Mouse (Mus musculus) midbrain, postnatal 0 days (tissue): ENCODE data around the gene Lrrc2. TPM values are rescaled to one million over a fixed set of nuclear protein-coding genes. Genes with fewer than 3 reads are reported as not detected.

Experiments used
- ATAC-seq: fragments of 200-750 bp; cut with Nextera tagmentation; 2 replicates; pipeline ENCODE4 v1.8.0; 2017; ENCODE audit warnings: moderate number of reproducible peaks, mild to moderate bottlenecking, moderate TSS enrichment, moderate library complexity; ENCODE audit not compliant: low FRiP score
- DNase-seq: peaks from one replicate; pipeline ENCODE4 v3.0.0-alpha.2; 2015; ENCODE audit warnings: low spot score
- H3K27ac ChIP-seq: fragments of 300-500 bp; sonication (generic); 2 replicates; pipeline ENCODE4 v1.5.1; 2014; ENCODE audit warnings: low read depth, mild to moderate bottlenecking, low read length, mixed read lengths
- H3K27me3 ChIP-seq: fragments of 300-500 bp; sonication (generic); 2 replicates; pipeline ENCODE4 v1.6.1; 2014; ENCODE audit warnings: low read length, control low read depth, mixed read lengths; ENCODE audit not compliant: insufficient read depth
- H3K36me3 ChIP-seq: fragments of 300-500 bp; sonication (generic); 2 replicates; pipeline ENCODE4 v1.6.1; 2014; ENCODE audit warnings: low read length, control low read depth, mixed read lengths; ENCODE audit not compliant: insufficient read depth
- H3K4me1 ChIP-seq: fragments of 300-500 bp; sonication (generic); 2 replicates; pipeline ENCODE4 v1.6.1; 2014; ENCODE audit warnings: mild to moderate bottlenecking, control low read depth, antibody characterized with exemption, low read length, mixed read lengths; ENCODE audit not compliant: insufficient read depth
- H3K4me2 ChIP-seq: fragments of 300-500 bp; sonication (generic); 2 replicates; pipeline ENCODE4 v1.6.1; 2014; ENCODE audit warnings: low read depth, mild to moderate bottlenecking, low read length, mixed read lengths; ENCODE audit not compliant: poor library complexity, severe bottlenecking
- H3K4me3 ChIP-seq: fragments of 300-500 bp; sonication (generic); 2 replicates; pipeline ENCODE4 v1.5.1; 2014; ENCODE audit warnings: low read depth, mild to moderate bottlenecking, low read length, moderate library complexity
- H3K9ac ChIP-seq: fragments of 300-500 bp; sonication (generic); replicated peaks from 2 replicates; pipeline ENCODE4 v1.6.1; 2014; ENCODE audit warnings: mild to moderate bottlenecking, low read length, moderate library complexity, mixed read lengths; ENCODE audit not compliant: poor library complexity, severe bottlenecking
- H3K9me3 ChIP-seq: fragments of 300-500 bp; sonication (generic); 2 replicates; pipeline ENCODE4 v1.6.1; 2016; ENCODE audit warnings: low read length, control low read depth
- CTCF ChIP-seq: IDR thresholded peaks from 2 replicates; pipeline ENCODE4 v1.5.1; 2016; ENCODE audit warnings: antibody characterized with exemption, mild to moderate bottlenecking
- WGBS: fragments of 180-500 bp; shearing (Covaris S2); extraction: QIAGEN DNeasy Blood & Tissue Kit; methylation state at CpG from one replicate; pipeline ENCODE4 v1.1.7; 2014; 5-methylcytosine and 5-hydroxymethylcytosine counted together
- polyA plus RNA-seq: library from polyadenylated mRNA; unstranded; fragments of >200 nt; fragmentation: Nextera tagmentation; extraction: Ambion mirVana; gene quantifications from 2 replicates; pipeline ENCODE4 v1.2.1, GENCODE M21; 2015
- total RNA-seq: library from RNA; depleted of rRNA; stranded (reverse); fragments of >200 nt; gene quantifications from 2 replicates; pipeline ENCODE4 v1.2.3, GENCODE M21; 2014

Gene Lrrc2
- total and polyA plus RNA-seq, 2 experiments from 2014 or later, result 0.93 to 1.1 TPM

DNA sequence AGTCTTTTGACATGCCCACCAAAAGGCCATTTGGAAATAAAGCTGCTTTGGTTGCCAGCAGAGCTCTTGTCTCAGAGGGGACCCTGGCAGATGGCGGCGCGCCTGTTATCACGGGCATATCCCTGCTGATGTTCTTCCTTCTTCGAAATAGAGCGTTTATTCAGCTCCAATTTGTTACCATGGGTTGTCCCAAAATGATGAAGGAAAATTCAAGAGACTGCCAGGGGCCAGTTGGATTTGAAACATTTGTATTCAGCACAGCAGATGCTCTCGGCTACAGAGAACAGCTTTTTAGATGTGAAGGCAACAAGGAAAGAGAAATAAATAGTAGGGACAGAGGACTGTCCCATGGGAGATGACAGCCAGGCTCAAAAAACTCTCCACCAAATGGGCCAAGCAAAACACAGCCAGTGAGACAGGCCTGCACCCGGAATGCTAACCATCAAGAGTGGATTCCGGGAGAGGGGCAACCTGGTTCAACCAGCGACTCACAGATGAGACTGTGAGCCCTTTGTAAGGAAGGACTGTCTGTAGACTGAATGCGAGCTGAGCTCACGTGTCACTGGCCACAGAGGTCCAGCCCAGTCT is 17.4 kb upstream of the Lrrc2 start:
- H3K4me3 ChIP-seq, result no peak overlapping the region
- no peak for TF ChIP-seq CTCF
- ATAC-seq (peak; percentile 78), DNase-seq (peak; percentile 83)
- WGBS, result 53% methylated on average over 12 of the region's 12 CpGs
- no peaks in the 10 kb centered on the region for H3K9me3 ChIP-seq
- no peak overlapping the region for H3K4me2 ChIP-seq
- 0 out of 2 replicates have a peak, but pooled peaks cover 3% of the 10 kb centered on the region for H3K4me1 ChIP-seq
- H3K27me3 ChIP-seq, result no peaks in the 10 kb centered on the region
- no peak overlapping the region for H3K9ac ChIP-seq
- H3K27ac ChIP-seq, result peak overlapping the region; percentile 51
- no peaks in the 10 kb centered on the region for H3K36me3 ChIP-seq

GRCm38 (mm10) chr9:110935941-110936340 is 15.4 kb upstream of the Lrrc2 start:
- WGBS, result 81% methylated on average over 7 of the region's 7 CpGs
- no peak for TF ChIP-seq CTCF
- H3K4me2 ChIP-seq, result no peak overlapping the region

GRCm38 (mm10) chr9:110937506-110938490 is 13.5 kb upstream of the Lrrc2 start:
- no peak for DNase-seq
- H3K9ac ChIP-seq, result no peak overlapping the region
- no peak overlapping the region for H3K4me3 ChIP-seq
- H3K4me1 ChIP-seq, result 0 out of 2 replicates have a peak, but pooled peaks cover 3% of the 10 kb centered on the region
- no peaks in the 10 kb centered on the region for H3K36me3 ChIP-seq
- no peak for TF ChIP-seq CTCF
- H3K4me2 ChIP-seq, result no peak overlapping the region
- WGBS, result 68% methylated on average over 12 of the region's 12 CpGs
- ATAC-seq, result no peak
- H3K9me3 ChIP-seq, result no peaks in the 10 kb centered on the region
- no peak overlapping the region for H3K27ac ChIP-seq
- H3K27me3 ChIP-seq, result no peaks in the 10 kb centered on the region

More at GRCm38 (mm10) chr9:110935941-110936340, 15.4 kb upstream of the Lrrc2 start:
- Histone ChIP-seq H3K4me1 (0 out of 2 replicates have a peak, but pooled peaks cover 3% of the 10 kb centered on the region), H3K9me3 (no peaks in the 10 kb centered on the region), H3K4me3 (no peak overlapping the region), H3K36me3 (no peaks in the 10 kb centered on the region), H3K9ac (no peak overlapping the region), H3K27me3 (no peaks in the 10 kb centered on the region), H3K27ac (no peak overlapping the region)
- DNase-seq (no peak), ATAC-seq (no peak)

DNA sequence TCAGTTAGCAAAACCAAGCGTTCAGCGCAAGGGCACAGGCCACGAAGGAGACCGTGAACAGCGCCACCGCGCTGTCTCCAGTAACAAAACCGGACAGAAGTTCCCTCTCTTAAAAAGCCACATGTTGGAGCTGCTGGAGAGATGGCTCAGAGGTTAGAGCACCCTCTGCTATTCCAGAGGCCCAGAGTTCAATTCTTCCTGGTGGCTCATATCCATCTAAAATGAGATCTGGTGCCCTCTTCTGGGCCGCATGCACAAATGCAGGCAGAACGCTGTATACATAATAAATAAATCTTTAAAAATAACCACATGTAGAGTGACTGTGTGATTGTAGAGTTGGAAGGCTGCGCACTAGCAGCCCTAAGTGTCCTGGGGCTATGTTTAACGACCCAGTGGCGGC is 7.1 kb upstream of the Lrrc2 start:
- no peaks in the 10 kb centered on the region for H3K36me3 ChIP-seq
- H3K27me3 ChIP-seq, result peaks cover 10% of the 10 kb centered on the region; the same call in 1 of the 2 replicates
- no peak overlapping the region for H3K4me2 ChIP-seq
- DNase-seq, result peak; percentile 40
- H3K9me3 ChIP-seq, result no peaks in the 10 kb centered on the region
- WGBS, result 40% methylated on average over 13 of the region's 13 CpGs
- H3K9ac ChIP-seq, result no peak overlapping the region
- peak; percentile 70 for TF ChIP-seq CTCF
- no peak for ATAC-seq
- no peaks in the 10 kb centered on the region for H3K4me1 ChIP-seq
- no peak overlapping the region for H3K4me3 ChIP-seq
- no peak overlapping the region for H3K27ac ChIP-seq

DNA sequence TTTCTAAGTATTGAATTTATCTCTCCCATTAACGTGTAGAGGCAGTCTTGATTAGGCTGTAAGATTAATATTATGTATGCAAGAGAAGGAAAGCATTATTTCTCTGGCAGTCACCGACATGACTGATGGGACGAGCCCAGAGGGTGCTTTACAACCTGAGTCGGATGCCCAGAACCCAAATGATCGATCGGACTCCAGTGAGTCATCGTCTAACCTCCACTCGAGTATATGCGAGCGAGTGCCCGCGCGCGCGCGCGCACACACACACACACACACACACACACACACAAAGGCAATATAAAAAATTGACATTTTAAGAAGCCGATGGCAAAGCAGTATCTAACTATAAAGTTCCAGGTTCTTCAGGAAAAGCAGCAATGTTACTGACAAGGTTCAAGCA is 6.0 kb upstream of the Lrrc2 start:
- Histone ChIP-seq H3K4me2 (0 out of 2 replicates have a peak overlapping the region, but pooled peaks have one; percentile 5), H3K27ac (no peak overlapping the region), H3K36me3 (no peaks in the 10 kb centered on the region), H3K9ac (no peak overlapping the region), H3K4me3 (no peak overlapping the region), H3K4me1 (no peaks in the 10 kb centered on the region), H3K9me3 (no peaks in the 10 kb centered on the region), H3K27me3 (peaks cover 10% of the 10 kb centered on the region; the same call in 1 of the 2 replicates)
- WGBS, result 31% methylated on average over 18 of the region's 18 CpGs
- TF ChIP-seq CTCF, result no peak
- DNase-seq (peak; percentile 24), ATAC-seq (no peak)
